Mouse (Mus musculus): Measurements from ENCODE around the gene Gm17490.
A peak's percentile ranks its signal among the peaks of the same experiment; 100 is the strongest.
"Not testable (repeated sequence)": the region's sequence is repeated elsewhere in the genome, so short reads cannot be mapped to it uniquely, and the experiment has no call there.

The Gm17490 gene

GRCm38 (mm10) chr2:11635035-11635434, 9.0 kb upstream of the Gm17490 start:
- no peak for DNase-seq (ENCODE audit: extremely low spot score, low spot score)

- DNase-seq (ENCODE audit: extremely low spot score, low spot score): no peak
These were observed 2.3 kb downstream of the Gm17490 start for GRCm38 (mm10) chr2:11623726-11624125.

- DNase-seq (ENCODE audit: extremely low spot score, low spot score): no peak
These were observed 2.9 kb downstream of the Gm17490 start for GRCm38 (mm10) chr2:11623173-11623572.

GRCm38 (mm10) chr2:11619598-11619997, 6.5 kb downstream of the Gm17490 start:
- DNase-seq (ENCODE audit: extremely low spot score, low spot score): no peak

- DNase-seq (ENCODE audit: extremely low spot score, low spot score): no peak
These were observed 9.2 kb downstream of the Gm17490 start for GRCm38 (mm10) chr2:11616846-11617245.

GRCm38 (mm10) chr2:11612939-11613338, 13.1 kb downstream of the Gm17490 start:
- DNase-seq (ENCODE audit: extremely low spot score, low spot score): not testable (repeated sequence)

GRCm38 (mm10) chr2:11606718-11607117, 19.3 kb downstream of the Gm17490 start:
- not testable (repeated sequence) for DNase-seq (ENCODE audit: extremely low spot score, low spot score)

GRCm38 (mm10) chr2:11604911-11605310, 21.2 kb downstream of the Gm17490 start:
- DNase-seq (ENCODE audit: extremely low spot score, low spot score): no peak

GRCm38 (mm10) chr2:11604053-11604452, 22.0 kb downstream of the Gm17490 start, which contains the start of gene Rbm17:
Rbm17 (minus strand) TSS chr2:11604153.
- no peak for DNase-seq (ENCODE audit: extremely low spot score, low spot score)

- DNase-seq (ENCODE audit: extremely low spot score, low spot score): peak; percentile 92
These were observed 23.3 kb downstream of the Gm17490 start for GRCm38 (mm10) chr2:11602506-11603489.

- no peak for DNase-seq (ENCODE audit: extremely low spot score, low spot score)
These were observed 24.3 kb downstream of the Gm17490 start for GRCm38 (mm10) chr2:11601795-11602194.

- DNase-seq (ENCODE audit: extremely low spot score, low spot score): no peak
These were observed 28.2 kb downstream of the Gm17490 start for GRCm38 (mm10) chr2:11597906-11598305.

GRCm38 (mm10) chr2:11596690-11597089, 29.4 kb downstream of the Gm17490 start:
- no peak for DNase-seq (ENCODE audit: extremely low spot score, low spot score)

GRCm38 (mm10) chr2:11587996-11588395, 38.1 kb downstream of the Gm17490 start:
- no peak for DNase-seq (ENCODE audit: extremely low spot score, low spot score)

GRCm38 (mm10) chr2:11579399-11579798, 46.7 kb downstream of the Gm17490 start:
- DNase-seq (ENCODE audit: extremely low spot score, low spot score): no peak

- DNase-seq (ENCODE audit: extremely low spot score, low spot score): no peak
These were observed 47.9 kb downstream of the Gm17490 start for GRCm38 (mm10) chr2:11578187-11578586.
